Mouse (Mus musculus): ENCODE measurements at regions not wholly inside any gene's neighbourhood (a gene's known extent, or its start where the extent isn't known, plus 50 kb on each side); places are given as distances from the start of the nearest gene placed in this dataset.

DNA sequence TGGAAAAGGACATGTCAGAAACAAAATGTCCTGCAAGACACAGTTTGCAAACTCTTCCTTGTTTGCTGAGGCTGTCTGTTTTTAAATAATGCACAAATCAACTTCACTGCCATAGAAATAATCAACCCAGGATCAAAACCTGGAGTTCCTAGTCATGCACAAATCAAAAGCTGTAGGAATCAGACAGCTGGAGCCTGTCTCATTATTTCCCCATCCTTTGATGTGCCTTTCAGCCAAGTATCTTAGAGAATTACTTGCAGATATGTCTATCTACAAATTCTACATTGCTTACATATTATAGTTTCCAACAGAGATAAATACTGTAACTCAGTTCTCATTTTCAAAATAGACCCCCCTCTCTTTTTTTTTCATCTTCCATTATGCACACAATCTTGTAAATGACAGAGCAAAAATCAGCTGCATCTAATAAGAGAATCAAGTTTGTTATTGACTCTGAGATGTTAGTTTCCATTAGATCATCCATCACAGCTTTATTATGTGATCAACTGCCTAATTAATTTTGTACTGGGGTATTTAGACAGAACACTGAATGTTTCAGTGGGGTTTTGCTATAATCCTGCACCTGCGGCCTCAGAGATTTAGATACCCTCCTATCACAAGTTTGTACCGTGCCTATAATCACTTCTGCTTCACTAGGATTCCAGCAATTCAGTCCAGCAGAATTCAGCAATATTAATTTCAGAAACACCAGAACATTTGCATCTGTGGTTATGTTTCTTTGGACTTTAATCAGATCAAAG lies 798.9 kb upstream of the Tenm2 start:
- H3K9me3 ChIP-seq (replicated peaks), result no peaks in the 10 kb centered on the region
- no peak overlapping the region for H3K4me3 ChIP-seq (replicated peaks)
- no peak overlapping the region for H3K4me2 ChIP-seq
- H3K36me3 ChIP-seq, result no peaks in the 10 kb centered on the region
- H3K4me1 ChIP-seq, result no peaks in the 10 kb centered on the region
- H3K27me3 ChIP-seq (replicated peaks), result no peaks in the 10 kb centered on the region
- no peak overlapping the region for H3K9ac ChIP-seq (replicated peaks)
- 60% methylated on average over 2 of the region's 2 CpGs for WGBS
- no peak for ATAC-seq (ENCODE audit: low FRiP score)
- no peak overlapping the region for H3K27ac ChIP-seq (replicated peaks)

DNA sequence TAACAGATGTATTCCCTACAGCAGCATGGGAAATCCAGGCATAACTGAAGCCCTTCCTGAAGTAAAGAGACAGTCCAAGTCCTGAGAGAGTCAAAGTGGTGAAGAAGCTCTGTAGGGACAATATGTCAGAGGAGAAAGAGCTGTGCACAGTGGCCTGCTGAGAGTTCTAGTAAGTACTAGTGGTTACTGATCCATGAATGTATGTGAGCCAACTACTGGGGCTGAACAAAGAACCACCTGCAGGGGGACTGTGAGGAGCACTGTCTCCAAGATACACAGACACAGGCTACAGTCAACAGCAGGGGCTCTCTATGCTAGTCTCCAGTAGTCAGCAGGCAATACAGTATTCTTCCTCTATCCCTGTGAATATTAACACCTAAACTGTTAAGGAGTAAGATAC lies 785.9 kb upstream of the Tenm2 start:
- Histone ChIP-seq H3K9me3 (replicated peaks) (no peaks in the 10 kb centered on the region), H3K36me3 (no peaks in the 10 kb centered on the region), H3K4me2 (no peak overlapping the region), H3K27me3 (replicated peaks) (no peaks in the 10 kb centered on the region), H3K4me1 (no peaks in the 10 kb centered on the region), H3K27ac (replicated peaks) (no peak overlapping the region), H3K4me3 (replicated peaks) (no peak overlapping the region), H3K9ac (replicated peaks) (no peak overlapping the region)
- ATAC-seq (ENCODE audit: low FRiP score), result no peak

DNA sequence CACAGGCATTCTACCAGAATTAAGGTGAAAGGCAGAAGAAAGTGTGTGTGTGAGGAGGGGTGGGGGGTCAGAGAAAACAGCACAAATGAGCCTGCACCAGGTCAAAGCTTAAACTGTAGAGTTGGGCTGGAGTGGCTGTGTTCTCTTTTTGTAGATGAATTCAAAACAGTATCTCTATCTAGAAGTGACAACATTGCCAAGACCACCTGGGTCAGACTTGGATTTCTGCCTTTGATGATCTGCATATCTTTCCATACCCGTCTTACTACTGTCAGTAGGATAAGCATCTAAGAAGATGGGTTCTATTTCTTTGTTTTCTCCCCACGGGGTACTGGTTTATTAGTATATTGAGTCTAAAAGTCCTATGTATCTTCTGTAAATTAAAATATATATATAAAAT lies 742.4 kb upstream of the Tenm2 start:
- WGBS, result 91% methylated on average over 2 of the region's 2 CpGs
- Histone ChIP-seq H3K4me1 (no peaks in the 10 kb centered on the region), H3K36me3 (no peaks in the 10 kb centered on the region), H3K9me3 (replicated peaks) (no peaks in the 10 kb centered on the region), H3K9ac (replicated peaks) (no peak overlapping the region), H3K27me3 (replicated peaks) (no peaks in the 10 kb centered on the region), H3K4me3 (replicated peaks) (no peak overlapping the region), H3K27ac (replicated peaks) (no peak overlapping the region), H3K4me2 (no peak overlapping the region)
- no peak for ATAC-seq (ENCODE audit: low FRiP score)

DNA sequence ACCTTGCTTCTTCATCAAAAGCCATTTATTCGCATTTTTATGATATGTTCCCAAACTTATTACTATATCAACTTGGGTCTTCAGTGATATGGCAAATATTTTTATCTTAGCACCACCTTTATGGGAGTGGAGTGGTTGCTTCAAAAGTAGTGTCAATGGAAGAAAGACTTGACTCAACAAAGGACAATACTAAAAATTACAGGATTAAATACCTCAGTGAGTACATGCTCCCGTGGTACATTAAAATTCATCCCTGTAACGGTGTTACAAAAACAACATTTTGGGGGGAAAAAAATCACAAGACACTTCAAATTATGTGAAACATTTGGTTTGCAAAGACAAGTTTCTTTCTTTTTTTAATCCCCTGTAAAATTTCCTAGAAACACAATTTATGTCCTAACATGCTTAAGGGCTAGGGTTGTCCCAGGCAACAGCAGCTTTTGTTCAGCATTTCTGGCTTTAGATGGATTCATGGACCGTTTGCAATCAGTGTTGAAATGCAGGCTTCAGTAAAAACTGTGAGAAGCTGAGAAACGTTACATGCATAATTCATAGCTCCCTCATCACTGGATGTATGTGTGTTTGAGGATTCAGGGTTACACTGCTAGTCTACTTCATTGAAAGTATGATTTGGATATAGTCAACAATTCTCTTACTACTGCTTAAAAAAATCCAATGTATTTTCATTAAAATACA lies 700.8 kb upstream of the Tenm2 start:
- no peak overlapping the region for H3K9ac ChIP-seq (replicated peaks)
- 32% methylated on average over 5 of the region's 5 CpGs for WGBS
- no peaks in the 10 kb centered on the region for H3K36me3 ChIP-seq
- ATAC-seq (ENCODE audit: low FRiP score), result no peak
- no peaks in the 10 kb centered on the region for H3K9me3 ChIP-seq (replicated peaks)
- no peak overlapping the region for H3K27ac ChIP-seq (replicated peaks)
- H3K4me2 ChIP-seq, result no peak overlapping the region
- H3K27me3 ChIP-seq (replicated peaks), result no peaks in the 10 kb centered on the region
- H3K4me1 ChIP-seq, result no peaks in the 10 kb centered on the region
- H3K4me3 ChIP-seq (replicated peaks), result no peak overlapping the region

- H3K4me3 ChIP-seq (replicated peaks), result no peak overlapping the region
- H3K4me1 ChIP-seq, result no peaks in the 10 kb centered on the region
- no peak overlapping the region for H3K9ac ChIP-seq (replicated peaks)
- H3K36me3 ChIP-seq, result no peaks in the 10 kb centered on the region
- WGBS, result 80% methylated on average over 2 of the region's 2 CpGs
- ATAC-seq (ENCODE audit: low FRiP score), result no peak
- no peak overlapping the region for H3K4me2 ChIP-seq
- H3K27ac ChIP-seq (replicated peaks), result no peak overlapping the region
- H3K27me3 ChIP-seq (replicated peaks), result no peaks in the 10 kb centered on the region
- H3K9me3 ChIP-seq (replicated peaks), result no peaks in the 10 kb centered on the region
Measured at GRCm38 (mm10) chr11:37913161-37913560, 677.4 kb upstream of the Tenm2 start.

GRCm38 (mm10) chr11:37904991-37905390 lies 669.2 kb upstream of the Tenm2 start:
- Histone ChIP-seq H3K9me3 (replicated peaks) (no peaks in the 10 kb centered on the region), H3K27ac (replicated peaks) (no peak overlapping the region), H3K4me3 (replicated peaks) (no peak overlapping the region), H3K27me3 (replicated peaks) (no peaks in the 10 kb centered on the region), H3K4me1 (no peaks in the 10 kb centered on the region), H3K4me2 (no peak overlapping the region), H3K9ac (replicated peaks) (no peak overlapping the region), H3K36me3 (no peaks in the 10 kb centered on the region)
- 78% methylated on average over 2 of the region's 2 CpGs for WGBS
- ATAC-seq (ENCODE audit: low FRiP score), result no peak

GRCm38 (mm10) chr11:37897713-37898112 lies 661.9 kb upstream of the Tenm2 start:
- Histone ChIP-seq H3K9ac (replicated peaks) (no peak overlapping the region), H3K27me3 (replicated peaks) (no peaks in the 10 kb centered on the region), H3K27ac (replicated peaks) (no peak overlapping the region), H3K36me3 (no peaks in the 10 kb centered on the region), H3K4me1 (no peaks in the 10 kb centered on the region), H3K9me3 (replicated peaks) (no peaks in the 10 kb centered on the region), H3K4me3 (replicated peaks) (no peak overlapping the region), H3K4me2 (no peak overlapping the region)
- ATAC-seq (ENCODE audit: low FRiP score), result no peak

GRCm38 (mm10) chr11:37882717-37883116 lies 647.0 kb upstream of the Tenm2 start:
- no peak overlapping the region for H3K9ac ChIP-seq (replicated peaks)
- no peak overlapping the region for H3K4me2 ChIP-seq
- no peaks in the 10 kb centered on the region for H3K36me3 ChIP-seq
- H3K4me3 ChIP-seq (replicated peaks), result no peak overlapping the region
- H3K9me3 ChIP-seq (replicated peaks), result no peaks in the 10 kb centered on the region
- H3K4me1 ChIP-seq, result no peaks in the 10 kb centered on the region
- H3K27ac ChIP-seq (replicated peaks), result no peak overlapping the region
- H3K27me3 ChIP-seq (replicated peaks), result no peaks in the 10 kb centered on the region
- WGBS, result 26% methylated on average over 4 of the region's 4 CpGs
- no peak for ATAC-seq (ENCODE audit: low FRiP score)

DNA sequence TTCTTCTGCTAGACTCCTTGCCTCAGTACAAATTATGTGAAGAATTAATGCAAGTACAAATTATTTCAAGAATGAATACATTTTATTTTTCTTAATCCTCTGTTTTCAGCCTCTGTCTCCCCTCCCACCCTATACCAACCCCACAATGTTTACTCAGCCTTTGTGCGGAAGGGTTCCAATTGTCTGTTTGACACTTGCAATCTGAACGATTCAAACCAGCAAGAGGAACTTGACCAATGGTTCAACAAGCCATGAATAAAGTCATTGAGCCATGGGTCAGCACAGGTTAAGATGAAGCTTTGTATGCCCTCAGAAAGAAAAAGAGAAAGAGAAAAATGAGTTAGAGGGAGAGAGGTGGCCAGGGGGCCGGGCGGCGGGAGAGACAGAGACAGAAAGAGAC lies 601.5 kb upstream of the Tenm2 start:
- no peak overlapping the region for H3K4me2 ChIP-seq
- H3K9me3 ChIP-seq (replicated peaks), result no peaks in the 10 kb centered on the region
- 22% methylated on average over 5 of the region's 5 CpGs for WGBS
- peaks cover 5% of the 10 kb centered on the region; the same call in 1 of the 2 replicates for H3K4me1 ChIP-seq
- H3K36me3 ChIP-seq, result no peaks in the 10 kb centered on the region
- ATAC-seq (ENCODE audit: low FRiP score), result no peak
- H3K4me3 ChIP-seq (replicated peaks), result no peak overlapping the region
- H3K9ac ChIP-seq (replicated peaks), result no peak overlapping the region
- no peak overlapping the region for H3K27ac ChIP-seq (replicated peaks)
- H3K27me3 ChIP-seq (replicated peaks), result no peaks in the 10 kb centered on the region

DNA sequence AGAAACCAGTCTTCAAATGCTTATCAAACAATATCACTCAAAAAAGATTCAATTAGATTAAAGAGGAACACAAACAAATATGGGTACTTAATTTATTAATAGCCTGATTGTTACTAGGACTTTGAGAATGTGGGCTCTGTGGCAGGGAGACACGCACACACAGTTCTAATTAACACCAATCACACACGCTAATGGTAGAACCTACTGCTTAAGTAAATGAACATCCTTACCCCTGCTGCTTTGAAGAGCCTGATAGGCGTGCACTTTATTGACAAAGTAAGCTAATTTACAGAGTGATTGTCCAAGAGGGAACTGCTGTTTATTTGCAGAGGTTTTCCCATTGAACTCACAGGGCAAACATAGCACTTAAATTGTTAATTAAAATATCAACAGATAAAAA lies 595.2 kb upstream of the Tenm2 start:
- ATAC-seq (ENCODE audit: low FRiP score), result no peak

GRCm38 (mm10) chr11:37806761-37807160 lies 571.0 kb upstream of the Tenm2 start:
- ATAC-seq (ENCODE audit: low FRiP score), result no peak
- H3K4me3 ChIP-seq (replicated peaks), result no peak overlapping the region
- no peaks in the 10 kb centered on the region for H3K4me1 ChIP-seq
- WGBS, result 83% methylated on average over 5 of the region's 5 CpGs
- H3K36me3 ChIP-seq, result no peaks in the 10 kb centered on the region
- no peak overlapping the region for H3K4me2 ChIP-seq
- H3K9me3 ChIP-seq (replicated peaks), result no peaks in the 10 kb centered on the region
- no peak overlapping the region for H3K9ac ChIP-seq (replicated peaks)
- no peaks in the 10 kb centered on the region for H3K27me3 ChIP-seq (replicated peaks)
- no peak overlapping the region for H3K27ac ChIP-seq (replicated peaks)

More for the DNA sequence above, 595.2 kb upstream of the Tenm2 start:
- Histone ChIP-seq H3K4me3 (replicated peaks) (no peak overlapping the region), H3K36me3 (no peaks in the 10 kb centered on the region), H3K4me2 (no peak overlapping the region), H3K4me1 (no peaks in the 10 kb centered on the region), H3K27me3 (replicated peaks) (no peaks in the 10 kb centered on the region), H3K27ac (replicated peaks) (no peak overlapping the region), H3K9ac (replicated peaks) (no peak overlapping the region), H3K9me3 (replicated peaks) (no peaks in the 10 kb centered on the region)
- WGBS, result 34% methylated on average over 3 of the region's 3 CpGs

DNA sequence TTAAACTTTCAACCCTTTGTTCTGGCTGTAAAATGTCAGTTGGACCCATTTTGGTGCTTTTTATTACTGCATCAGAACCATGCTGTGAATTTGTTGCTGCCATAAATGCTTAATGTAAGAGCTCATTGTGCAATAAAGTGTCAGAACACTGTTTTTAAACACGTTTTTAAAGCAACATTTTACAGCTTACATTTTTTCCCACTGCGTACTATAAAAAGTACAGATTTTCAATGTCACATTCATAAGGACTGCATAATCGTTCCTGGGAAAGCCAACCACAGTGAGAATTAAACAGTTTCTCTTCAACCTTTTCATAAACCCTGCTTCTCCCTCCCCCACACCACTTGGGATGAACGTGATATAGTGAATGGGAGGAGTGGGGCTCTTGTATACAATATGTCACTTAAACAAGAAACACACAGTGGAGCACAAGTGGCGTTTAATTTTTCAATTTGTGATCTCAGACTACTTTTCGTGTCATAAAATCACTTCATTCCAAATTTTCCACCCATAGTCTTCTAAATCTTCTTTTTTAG lies 563.1 kb upstream of the Tenm2 start:
- H3K9ac ChIP-seq (replicated peaks), result no peak overlapping the region
- no peaks in the 10 kb centered on the region for H3K9me3 ChIP-seq (replicated peaks)
- 50% methylated on average over 6 of the region's 6 CpGs for WGBS
- ATAC-seq (ENCODE audit: low FRiP score), result no peak
- H3K4me1 ChIP-seq, result no peaks in the 10 kb centered on the region
- H3K36me3 ChIP-seq, result no peaks in the 10 kb centered on the region
- no peak overlapping the region for H3K4me3 ChIP-seq (replicated peaks)
- no peaks in the 10 kb centered on the region for H3K27me3 ChIP-seq (replicated peaks)
- no peak overlapping the region for H3K27ac ChIP-seq (replicated peaks)
- no peak overlapping the region for H3K4me2 ChIP-seq
